Mouse (Mus musculus) hindbrain, embryonic 10.5 days (tissue): ENCODE measurements around the gene Dnaja2. TPM values are rescaled to one million over a fixed set of nuclear protein-coding genes. Genes with fewer than 3 reads are reported as not detected.

ENCODE experiments used
- DNase-seq: peaks from one replicate; pipeline ENCODE4 v3.0.0-alpha.2; 2017; ENCODE audit warnings: low spot score
- H3K27ac ChIP-seq: fragments of 300-500 bp; sonication (generic); 2 replicates; pipeline ENCODE4 v1.5.1; 2016; ENCODE audit warnings: mild to moderate bottlenecking, moderate library complexity
- H3K27me3 ChIP-seq: fragments of 300-500 bp; sonication (generic); 2 replicates; pipeline ENCODE4 v1.6.1; 2016; ENCODE audit warnings: mild to moderate bottlenecking; ENCODE audit not compliant: poor library complexity, insufficient read depth, severe bottlenecking
- H3K36me3 ChIP-seq: fragments of 300-500 bp; sonication (generic); 2 replicates; pipeline ENCODE4 v1.6.1; 2016; ENCODE audit warnings: mild to moderate bottlenecking, moderate library complexity
- H3K4me1 ChIP-seq: fragments of 300-500 bp; sonication (generic); replicated peaks from 2 replicates; pipeline ENCODE4 v1.6.1; 2016; ENCODE audit warnings: mild to moderate bottlenecking
- H3K4me3 ChIP-seq: fragments of 300-500 bp; sonication (generic); 2 replicates; pipeline ENCODE4 v1.5.1; 2016; ENCODE audit warnings: mild to moderate bottlenecking, moderate library complexity
- H3K9me3 ChIP-seq: fragments of 300-500 bp; sonication (generic); 2 replicates; pipeline ENCODE4 v1.6.1; 2016; ENCODE audit warnings: mild to moderate bottlenecking, moderate library complexity
- WGBS: fragments of 180-500 bp; shearing (Covaris S2); methylation state at CpG from one replicate; pipeline ENCODE4 v1.1.7; 2016; 5-methylcytosine and 5-hydroxymethylcytosine counted together
- polyA plus RNA-seq: library from polyadenylated mRNA; unstranded; fragments of >200 nt; fragmentation: Nextera tagmentation; extraction: Ambion mirVana; gene quantifications from 2 replicates; pipeline ENCODE4 v1.2.1, GENCODE M21; 2016

Gene Dnaja2
- polyA plus RNA-seq, 1 experiment from 2014 or later: 173 TPM

GRCm38 (mm10) chr8:85512234-85512633, 42.9 kb downstream of the Dnaja2 start:
- Histone ChIP-seq H3K4me1 (0 out of 2 replicates have a peak, but pooled peaks cover 2% of the 10 kb centered on the region), H3K36me3 (peaks cover 87% of the 10 kb centered on the region), H3K9me3 (no peaks in the 10 kb centered on the region), H3K27ac (no peak overlapping the region), H3K27me3 (no peaks in the 10 kb centered on the region), H3K4me3 (no peak overlapping the region)
- DNase-seq: no peak
- WGBS: 91% methylated on average over 8 of the region's 8 CpGs

GRCm38 (mm10) chr8:85508661-85509060, 46.5 kb downstream of the Dnaja2 start:
- WGBS: 78% methylated on average over 4 of the region's 4 CpGs
- Histone ChIP-seq H3K27me3 (no peaks in the 10 kb centered on the region), H3K4me1 (peaks cover 14% of the 10 kb centered on the region), H3K9me3 (no peaks in the 10 kb centered on the region), H3K4me3 (no peak overlapping the region), H3K27ac (no peak overlapping the region), H3K36me3 (peaks cover 86% of the 10 kb centered on the region)
- no peak for DNase-seq

DNA sequence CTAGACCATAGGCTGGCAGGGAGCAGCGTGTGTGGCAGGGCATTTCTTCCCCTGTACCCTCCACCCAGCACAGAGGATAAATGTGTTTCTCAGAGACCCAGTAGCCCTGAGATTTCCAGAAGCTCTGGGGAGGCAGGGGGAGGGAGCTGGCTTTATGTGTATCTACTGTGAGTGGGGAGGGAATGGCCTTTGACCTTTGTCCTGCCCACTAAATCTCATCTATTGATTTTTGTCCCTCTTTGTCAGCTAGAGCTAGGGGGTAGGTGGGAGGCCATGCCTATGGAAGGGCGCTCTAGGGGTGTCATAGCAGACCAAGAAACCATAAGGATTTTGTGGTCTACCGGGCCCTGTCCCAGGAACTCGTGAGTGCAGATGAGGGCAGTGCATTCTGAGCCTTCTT, 48.5 kb downstream of the Dnaja2 start:
- peak overlapping the region; percentile 59; the same call in 1 of the 2 replicates for H3K27ac ChIP-seq
- WGBS: 62% methylated on average over 4 of the region's 4 CpGs
- H3K36me3 ChIP-seq: peaks cover 77% of the 10 kb centered on the region
- DNase-seq: no peak
- H3K27me3 ChIP-seq: no peaks in the 10 kb centered on the region
- no peaks in the 10 kb centered on the region for H3K9me3 ChIP-seq
- no peak overlapping the region for H3K4me3 ChIP-seq
- H3K4me1 ChIP-seq: peaks cover 14% of the 10 kb centered on the region

DNA sequence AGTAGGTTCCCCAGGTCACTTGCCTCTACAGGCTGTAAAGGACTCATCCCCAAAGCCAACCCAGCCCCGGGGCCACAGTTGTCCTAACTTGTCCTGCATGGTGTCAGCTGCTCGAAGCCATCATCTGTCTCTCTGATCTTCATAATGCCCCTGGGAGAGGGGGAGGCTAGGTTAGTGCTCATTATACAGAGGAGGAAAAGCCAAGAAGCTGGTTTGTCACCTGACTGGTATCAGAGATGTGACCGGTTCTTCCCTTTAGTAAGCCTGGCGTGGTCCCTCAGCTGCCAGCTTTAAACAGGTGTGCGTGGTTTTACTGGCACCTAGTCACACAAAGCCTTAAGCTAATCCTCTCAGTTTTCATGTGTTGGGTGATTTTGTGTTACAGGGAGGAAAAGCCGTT, 50.4 kb downstream of the Dnaja2 start:
- Histone ChIP-seq H3K9me3 (no peaks in the 10 kb centered on the region), H3K36me3 (peaks cover 57% of the 10 kb centered on the region), H3K4me1 (peaks cover 24% of the 10 kb centered on the region), H3K27me3 (no peaks in the 10 kb centered on the region), H3K27ac (no peak overlapping the region), H3K4me3 (no peak overlapping the region)
- 91% methylated on average over 6 of the region's 6 CpGs for WGBS
- no peak for DNase-seq

- H3K4me1 ChIP-seq: peaks cover 35% of the 10 kb centered on the region
- peaks cover 41% of the 10 kb centered on the region for H3K36me3 ChIP-seq
- no peaks in the 10 kb centered on the region for H3K27me3 ChIP-seq
- 67% methylated on average over 3 of the region's 3 CpGs for WGBS
- H3K4me3 ChIP-seq: no peak overlapping the region
- no peak for DNase-seq
- no peak overlapping the region for H3K27ac ChIP-seq
- H3K9me3 ChIP-seq: no peaks in the 10 kb centered on the region
Observed at GRCm38 (mm10) chr8:85503065-85503464, 52.1 kb downstream of the Dnaja2 start.

GRCm38 (mm10) chr8:85502381-85502780, 52.8 kb downstream of the Dnaja2 start:
- DNase-seq: no peak
- Histone ChIP-seq H3K27me3 (no peaks in the 10 kb centered on the region), H3K27ac (no peak overlapping the region), H3K4me3 (no peak overlapping the region), H3K9me3 (no peaks in the 10 kb centered on the region), H3K4me1 (peaks cover 35% of the 10 kb centered on the region), H3K36me3 (peaks cover 37% of the 10 kb centered on the region)
- WGBS: 82% methylated on average over 2 of the region's 2 CpGs

DNA sequence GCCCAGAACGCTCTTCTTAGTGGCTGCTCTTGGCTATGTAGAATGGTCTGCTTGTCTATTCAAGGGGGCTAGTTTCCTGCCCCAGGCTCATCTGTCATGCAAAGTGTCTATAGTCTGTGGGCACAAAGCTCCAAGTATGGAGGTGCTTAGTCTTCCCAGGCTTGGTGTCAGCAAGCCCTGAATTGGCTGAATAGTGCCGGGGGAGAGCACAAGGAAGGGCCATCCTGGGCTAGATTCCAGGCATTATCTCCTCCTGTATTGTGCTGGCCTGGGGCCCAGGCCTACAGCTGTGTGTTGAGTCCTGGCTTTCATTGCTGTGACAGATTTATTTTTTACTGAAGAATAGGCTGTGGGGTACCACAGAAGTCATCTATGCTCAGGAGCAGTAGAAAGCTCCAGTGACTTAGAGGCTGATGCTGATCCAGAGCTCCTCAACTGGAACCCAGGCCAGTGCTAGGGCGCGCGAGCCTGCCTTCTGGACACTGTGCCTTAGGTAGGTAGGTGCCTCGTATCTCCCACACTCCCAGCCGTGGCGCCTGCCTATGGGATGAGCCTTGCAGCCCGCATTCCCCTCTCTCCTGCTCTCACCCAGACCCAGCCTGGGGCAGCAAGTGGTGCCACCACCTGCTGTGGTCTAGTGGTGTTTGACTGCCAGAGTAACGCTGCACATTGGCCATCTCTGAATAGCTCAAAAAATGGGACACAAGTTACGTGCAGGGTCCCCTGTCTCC, 54.0 kb downstream of the Dnaja2 start:
- H3K27ac ChIP-seq: no peak overlapping the region
- H3K4me3 ChIP-seq: no peak overlapping the region
- H3K9me3 ChIP-seq: no peaks in the 10 kb centered on the region
- no peaks in the 10 kb centered on the region for H3K27me3 ChIP-seq
- 78% methylated on average over 11 of the region's 11 CpGs for WGBS
- no peak for DNase-seq
- peaks cover 26% of the 10 kb centered on the region for H3K4me1 ChIP-seq
- peaks cover 28% of the 10 kb centered on the region for H3K36me3 ChIP-seq

DNA sequence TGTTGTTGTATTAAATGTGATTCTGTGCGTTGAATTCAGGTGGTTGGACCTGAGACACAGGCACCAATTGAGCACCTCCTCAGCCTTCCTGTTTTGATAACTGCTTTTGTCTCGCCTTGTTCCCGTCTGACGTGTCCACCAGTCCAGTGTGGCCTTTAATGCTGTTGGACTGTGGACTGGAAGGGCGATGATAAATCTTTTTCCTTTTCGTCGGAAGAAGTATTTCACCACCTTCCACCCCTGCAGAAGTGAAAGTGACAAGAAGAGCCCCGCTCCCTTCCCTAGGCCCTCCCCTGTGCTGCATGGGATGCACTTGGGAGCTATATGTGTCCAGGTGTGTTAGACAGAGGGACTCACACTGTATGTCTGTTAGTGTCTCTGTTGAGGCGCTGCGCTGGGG, 54.7 kb downstream of the Dnaja2 start:
- Histone ChIP-seq H3K36me3 (peaks cover 21% of the 10 kb centered on the region), H3K27ac (no peak overlapping the region)
- 90% methylated on average over 10 of the region's 10 CpGs for WGBS

DNA sequence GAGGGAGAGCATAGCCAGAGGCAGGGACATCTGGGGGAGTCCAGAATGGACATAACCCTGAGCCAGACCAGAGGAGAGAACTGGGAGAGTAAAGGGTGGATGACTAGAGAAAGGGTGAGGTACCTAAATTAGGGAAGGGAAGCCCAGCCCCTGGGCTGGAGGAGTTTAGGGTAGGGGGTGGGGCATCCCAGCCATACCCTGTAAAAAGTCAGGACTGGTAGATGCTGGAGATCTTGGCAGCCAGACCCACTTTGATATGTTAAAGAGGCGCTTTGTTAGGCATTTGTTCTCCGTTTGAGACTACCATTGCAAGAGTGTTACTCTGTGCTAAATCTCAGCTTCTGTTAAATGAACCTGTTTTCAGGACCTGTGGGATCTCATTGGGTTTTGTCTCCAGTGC, 56.6 kb downstream of the Dnaja2 start:
- 0 out of 2 replicates have a peak, but pooled peaks cover 5% of the 10 kb centered on the region for H3K27me3 ChIP-seq
- no peak overlapping the region for H3K4me3 ChIP-seq
- no peaks in the 10 kb centered on the region for H3K9me3 ChIP-seq
- peaks cover 29% of the 10 kb centered on the region for H3K4me1 ChIP-seq
- H3K27ac ChIP-seq: no peak overlapping the region
- peaks cover 5% of the 10 kb centered on the region; the same call in 1 of the 2 replicates for H3K36me3 ChIP-seq
- WGBS: 20% methylated on average over 2 of the region's 2 CpGs
- DNase-seq: no peak

More for the DNA sequence above, 54.7 kb downstream of the Dnaja2 start:
- no peak for DNase-seq
- Histone ChIP-seq H3K4me3 (no peak overlapping the region), H3K9me3 (no peaks in the 10 kb centered on the region), H3K4me1 (peaks cover 23% of the 10 kb centered on the region; the same call in 1 of the 2 replicates), H3K27me3 (no peaks in the 10 kb centered on the region)

- no peak for DNase-seq
- Histone ChIP-seq H3K27me3 (0 out of 2 replicates have a peak, but pooled peaks cover 7% of the 10 kb centered on the region), H3K9me3 (no peaks in the 10 kb centered on the region), H3K36me3 (no peaks in the 10 kb centered on the region), H3K27ac (no peak overlapping the region), H3K4me1 (peaks cover 39% of the 10 kb centered on the region), H3K4me3 (no peak overlapping the region)
- WGBS: 87% methylated on average over 4 of the region's 4 CpGs
Observed at GRCm38 (mm10) chr8:85496778-85497177, 58.4 kb downstream of the Dnaja2 start.

- Histone ChIP-seq H3K9me3 (no peaks in the 10 kb centered on the region), H3K27me3 (0 out of 2 replicates have a peak, but pooled peaks cover 7% of the 10 kb centered on the region), H3K4me3 (no peak overlapping the region), H3K4me1 (peaks cover 38% of the 10 kb centered on the region), H3K36me3 (no peaks in the 10 kb centered on the region), H3K27ac (no peak overlapping the region)
- 89% methylated on average over 5 of the region's 5 CpGs for WGBS
- no peak for DNase-seq
Observed at GRCm38 (mm10) chr8:85496125-85496524, 59.0 kb downstream of the Dnaja2 start.

- peak; percentile 42 for DNase-seq
- Histone ChIP-seq H3K27ac (peak overlapping the region; percentile 87), H3K27me3 (0 out of 2 replicates have a peak, but pooled peaks cover 7% of the 10 kb centered on the region), H3K9me3 (no peaks in the 10 kb centered on the region), H3K36me3 (no peaks in the 10 kb centered on the region), H3K4me1 (peaks cover 21% of the 10 kb centered on the region), H3K4me3 (peak overlapping the region; percentile 86)
- WGBS: 7% methylated on average over 49 of the region's 49 CpGs
Observed at GRCm38 (mm10) chr8:85492940-85493931, 61.9 kb downstream of the Dnaja2 start.
